Mouse (Mus musculus) layer of hippocampus, postnatal 14 days (tissue): ENCODE data around the gene Mmp9. TPM values are rescaled to one million over a fixed set of nuclear protein-coding genes. Genes with fewer than 3 reads are reported as not detected.

ENCODE experiments used
- DNase-seq, 2 experiments: peaks; one replicate each; pipeline ENCODE4 v3.0.0; 2021 to 2022; ENCODE audit warnings: low spot score in 2 of 2, mixed read lengths in 1 of 2
- long read RNA-seq, 2 experiments: library from polyadenylated mRNA; stranded (forward); transcript quantifications; one replicate each; pipeline ENCODE4 v2.0.0; 2021
- total RNA-seq, 2 experiments: library from RNA; stranded (reverse); gene quantifications; 2 replicates each; pipeline ENCODE4 v1.2.3; 2021

Mmp9 gene
- total RNA-seq, result 1 to 10 TPM; 1.8 to 2.1 TPM
- long read RNA-seq, experiment 1, partial matches to known transcripts, result 0 of 3 reads
- long read RNA-seq, experiment 1, other reads (novel, unspliced or antisense), result 3 of 3 reads
- long read RNA-seq, experiment 2, partial matches to known transcripts, result 1 of 2 reads
- long read RNA-seq, experiment 2, other reads (novel, unspliced or antisense), result 1 of 2 reads

DNA sequence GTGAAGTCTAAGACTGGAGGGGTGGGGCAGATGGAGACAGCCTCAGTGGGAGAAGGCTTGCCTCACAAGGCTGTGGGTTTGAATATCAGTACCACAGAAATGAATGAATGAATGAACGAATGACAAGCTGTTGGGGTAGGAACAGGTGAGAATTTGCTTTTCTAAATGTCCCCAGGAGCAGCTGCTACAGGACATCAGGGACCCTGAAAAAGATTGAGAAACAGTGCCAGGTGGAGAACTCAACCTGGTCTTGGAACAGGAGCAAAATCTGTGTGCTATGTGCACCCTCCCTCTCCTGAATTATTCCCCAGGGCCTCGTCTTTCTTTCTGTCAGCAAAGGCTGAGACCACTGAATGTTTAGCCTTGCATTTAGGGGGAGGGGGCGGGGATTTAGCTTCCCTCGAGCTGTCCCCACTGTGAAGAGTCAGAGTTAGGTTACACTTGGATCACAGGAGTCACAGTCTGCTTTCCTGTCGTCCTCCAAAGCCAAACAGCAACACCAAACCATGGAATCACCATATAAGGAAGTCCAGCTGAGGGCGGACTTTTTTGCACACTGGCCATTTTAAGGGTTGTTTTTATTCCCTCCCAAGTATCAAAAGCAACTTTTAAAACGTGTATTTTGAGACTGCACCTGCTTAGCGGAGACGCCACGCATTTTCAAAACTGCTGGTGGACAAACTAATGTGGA lies at the start of gene Mmp9:
TSS of gene Mmp9 (plus strand) at position 641 of the 691 bp plus-strand sequence.
- DNase-seq, result no peak

DNA sequence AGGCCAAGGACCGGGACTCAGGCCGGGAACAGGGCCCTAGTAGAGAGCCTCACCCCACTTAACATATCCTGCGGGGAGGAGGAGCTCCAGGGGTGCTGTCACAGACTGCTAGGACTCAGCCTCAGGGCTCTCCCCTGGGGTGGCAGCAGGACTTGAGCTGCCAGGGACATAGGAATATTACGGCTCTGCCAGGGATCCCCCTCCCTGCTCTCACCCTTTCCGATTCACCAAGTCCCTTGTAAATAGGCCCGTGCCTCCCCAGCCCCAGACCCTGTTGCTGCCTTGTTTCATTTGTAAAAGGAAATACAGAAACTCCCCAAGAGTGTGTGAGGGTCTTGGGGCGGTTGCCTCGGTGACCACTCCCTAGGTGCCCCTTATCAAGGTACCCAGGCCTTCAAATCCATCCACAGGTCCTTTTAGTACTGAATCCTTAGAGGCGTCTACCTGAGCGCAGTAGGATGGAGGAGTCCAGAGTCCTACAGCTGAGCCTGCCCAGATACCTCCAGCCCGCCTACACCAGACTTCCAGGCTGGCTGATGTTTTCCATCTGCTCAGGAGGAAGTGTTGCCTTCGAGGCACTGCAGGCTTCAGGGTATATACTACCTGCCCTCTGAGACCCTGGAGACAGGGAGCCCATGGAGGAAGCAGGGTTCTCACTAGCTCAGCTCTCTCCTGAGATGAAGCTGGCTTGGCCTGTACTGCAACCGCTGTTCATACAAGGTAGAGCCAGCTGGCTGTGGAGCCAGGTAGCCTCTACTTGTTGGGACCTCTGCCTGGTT lies 49.3 kb upstream of the Mmp9 start:
- no peak for DNase-seq

DNA sequence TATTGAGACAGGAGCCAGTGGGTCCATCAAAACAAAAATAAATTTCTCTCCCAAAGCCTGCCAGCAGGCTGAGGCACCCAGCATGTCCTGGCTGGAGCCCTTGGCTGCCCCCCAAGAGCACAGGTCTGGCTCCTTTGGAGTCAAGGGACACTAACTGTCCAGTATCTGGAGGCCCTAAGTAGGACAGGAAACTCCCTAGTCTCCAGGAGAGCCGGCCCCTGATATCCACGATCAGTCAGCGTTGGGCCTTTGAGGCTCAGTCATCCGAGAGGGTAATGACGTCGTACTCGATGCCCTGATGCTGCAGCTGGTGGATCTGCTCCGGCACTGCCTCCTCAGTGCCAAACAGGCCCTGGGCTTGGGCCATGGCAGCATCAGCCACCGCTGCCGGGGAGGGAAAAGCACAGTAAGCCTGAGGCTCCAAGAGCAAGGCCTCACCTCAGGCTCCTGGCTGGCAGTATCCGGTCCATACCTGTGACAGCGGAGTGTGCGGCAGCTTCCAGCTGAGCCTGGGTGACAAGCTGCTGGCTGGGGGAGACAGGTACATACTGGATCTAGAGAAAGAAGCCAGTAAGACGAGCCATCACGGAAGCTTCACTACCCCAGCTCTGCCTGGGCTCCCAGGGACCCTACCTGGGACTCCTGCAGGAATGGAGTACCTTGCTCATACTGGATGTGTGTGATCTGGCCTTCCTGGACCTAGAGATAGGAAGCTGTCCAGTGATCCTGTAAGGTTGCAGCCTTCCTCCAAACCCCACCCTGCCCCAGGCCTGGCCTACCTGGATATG lies 48.5 kb upstream of the Mmp9 start:
- no peak for DNase-seq

DNA sequence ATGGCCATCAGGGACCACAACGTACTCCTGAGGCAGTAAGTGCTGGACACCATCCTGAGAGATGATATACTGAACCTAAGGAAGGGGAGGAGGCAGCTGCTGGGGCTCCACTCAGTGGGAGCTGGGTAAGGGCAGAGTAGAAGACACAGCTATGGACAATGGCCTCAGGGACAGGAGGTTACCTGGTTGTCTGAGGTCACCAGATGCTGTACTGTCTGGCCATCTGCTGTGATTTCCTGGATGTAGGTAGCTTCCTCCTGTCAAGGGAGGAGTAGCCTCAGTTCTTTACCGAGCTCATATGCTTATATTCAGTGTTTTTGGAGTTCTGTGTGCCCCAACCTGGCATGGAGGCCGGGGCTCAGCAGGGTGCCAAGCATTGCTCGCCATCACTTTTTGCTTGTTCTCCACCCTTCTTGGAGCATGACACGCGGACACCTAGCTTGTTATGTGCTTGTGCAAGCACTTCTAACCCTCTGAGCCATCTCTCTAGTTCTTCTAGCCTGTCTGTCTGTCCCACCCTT lies 47.8 kb upstream of the Mmp9 start:
- DNase-seq, result no peak

DNA sequence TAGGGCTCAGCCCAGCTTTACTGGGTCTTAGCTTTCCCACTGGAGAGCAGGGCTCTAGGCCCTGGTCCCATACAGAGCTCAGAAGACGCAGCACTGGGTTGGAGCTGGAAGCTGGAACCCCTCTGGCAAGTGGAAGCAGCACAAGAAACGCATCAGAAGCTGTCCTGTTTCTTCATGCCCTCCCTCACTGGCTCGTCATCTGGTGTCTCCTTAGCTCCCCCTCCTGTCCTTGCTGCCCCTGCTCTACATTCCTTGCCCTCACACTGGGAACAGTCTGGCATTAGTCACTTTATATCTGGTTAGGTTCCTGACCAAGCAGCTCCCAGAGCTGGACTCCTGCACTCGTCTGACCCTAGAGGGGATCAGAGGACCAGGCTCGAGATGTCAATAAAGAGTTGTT lies 46.5 kb upstream of the Mmp9 start:
- DNase-seq, result no peak

DNA sequence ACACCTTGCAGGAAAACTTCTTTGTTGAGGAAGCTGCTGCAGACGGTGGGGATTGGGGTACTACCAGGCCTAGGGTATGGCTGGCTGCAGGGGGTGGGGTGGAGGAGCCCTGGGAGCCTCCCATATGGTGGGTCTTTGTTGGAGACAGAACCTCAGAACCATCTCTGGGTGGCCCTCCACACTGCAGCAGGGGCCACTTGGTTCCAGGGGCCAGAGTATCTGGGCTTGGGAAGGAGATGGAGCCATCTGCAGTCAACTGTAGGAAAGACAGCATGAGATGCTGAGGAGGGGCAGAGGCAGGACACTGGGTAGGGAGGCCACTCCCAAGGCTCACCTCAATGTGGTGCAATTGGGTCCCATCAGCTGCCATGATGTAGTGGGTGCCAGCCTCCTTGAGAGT lies 45.9 kb upstream of the Mmp9 start:
- DNase-seq, result no peak

DNA sequence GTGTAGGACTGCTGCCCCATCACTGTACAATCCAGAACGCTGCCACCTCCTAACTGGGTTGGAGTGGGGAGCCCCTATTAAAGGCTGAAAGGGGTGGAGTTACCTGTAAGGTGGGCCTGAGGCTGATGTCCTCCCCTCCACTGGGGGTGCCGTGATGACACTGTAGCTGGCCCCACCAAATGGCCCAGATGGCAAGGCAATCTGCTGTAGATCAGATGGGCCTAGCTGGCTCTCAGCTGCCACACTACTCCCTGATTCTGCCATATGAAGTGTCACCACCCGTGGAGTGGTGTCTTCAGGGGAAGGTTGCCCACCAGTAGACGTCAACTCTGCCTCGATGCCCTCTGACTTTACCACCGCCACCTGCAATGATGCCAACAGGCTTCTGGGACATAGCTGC lies 44.7 kb upstream of the Mmp9 start:
- no peak for DNase-seq

DNA sequence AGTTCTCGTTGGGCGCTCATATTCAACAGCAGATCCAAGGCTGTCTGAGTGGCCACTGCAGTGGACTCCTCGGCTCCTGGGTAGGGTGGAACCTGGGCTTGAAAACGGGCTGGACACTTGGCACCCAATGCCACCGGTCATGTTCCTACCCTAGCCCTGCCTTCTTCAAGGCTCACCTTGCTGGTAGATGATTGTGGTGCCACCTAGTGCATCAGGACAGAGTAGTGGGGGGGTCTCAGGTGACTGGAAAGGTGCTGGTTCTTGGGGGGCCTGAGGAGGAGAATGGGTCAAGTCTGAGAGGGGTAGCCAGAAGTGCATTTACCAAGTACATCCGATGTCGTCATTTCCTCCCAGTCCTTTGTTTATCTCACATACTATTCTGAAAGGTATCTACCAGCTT lies 42.6 kb upstream of the Mmp9 start:
- no peak for DNase-seq

DNA sequence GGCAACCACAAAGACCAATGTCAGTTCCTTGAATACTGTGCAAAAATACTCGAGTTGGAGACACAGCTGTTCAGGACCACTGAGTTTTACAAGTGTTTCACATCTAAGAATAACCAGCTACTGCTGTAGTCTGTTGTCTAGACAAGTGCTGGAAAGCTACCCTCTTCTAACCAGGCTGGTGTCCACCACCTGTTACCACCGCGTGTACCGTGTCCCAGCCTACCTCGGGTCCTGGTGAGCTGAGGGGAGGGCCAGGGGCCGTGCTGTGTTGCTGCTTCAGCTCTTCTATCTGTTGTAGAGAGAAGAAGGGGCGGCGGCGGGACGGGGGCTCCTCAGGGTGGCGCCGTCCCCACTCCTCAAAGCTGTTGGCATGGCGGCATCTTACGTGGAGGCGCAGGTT lies 41.5 kb upstream of the Mmp9 start:
- no peak for DNase-seq

DNA sequence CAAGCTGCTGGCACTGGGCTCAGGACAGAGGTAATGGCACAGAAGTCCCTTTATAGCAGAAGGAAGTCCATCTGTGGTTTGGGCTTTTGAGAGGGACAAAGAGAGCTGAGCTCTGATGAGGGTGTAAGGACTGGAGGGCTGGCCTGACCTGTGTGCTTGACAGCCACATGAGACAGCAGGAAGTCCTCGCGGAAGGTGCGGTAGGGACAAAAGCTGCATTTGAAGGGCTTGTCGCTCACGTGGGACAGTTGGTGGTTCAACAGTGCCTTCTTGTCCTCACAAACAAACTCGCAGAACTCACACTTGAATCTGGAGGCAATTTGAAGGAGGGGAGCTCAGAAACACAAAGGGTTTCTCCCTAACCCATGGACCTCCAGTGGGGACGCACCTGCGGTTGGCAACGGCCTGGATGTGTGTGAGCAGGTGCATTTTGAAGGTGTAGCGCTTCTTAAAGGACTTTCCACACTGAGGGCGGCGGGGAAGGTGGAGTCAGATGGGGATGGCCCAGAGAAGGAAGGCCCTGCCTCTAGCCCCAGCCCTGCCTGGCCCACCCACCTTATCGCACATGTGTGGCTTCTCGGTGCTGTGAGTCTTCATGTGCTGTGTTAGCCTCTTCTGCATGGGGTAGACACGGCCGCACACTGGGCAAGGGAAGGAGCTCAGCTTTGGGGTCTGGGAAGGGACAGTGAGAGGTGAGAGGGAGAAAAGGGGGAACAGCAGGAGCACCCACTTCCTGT lies 40.7 kb upstream of the Mmp9 start:
- DNase-seq, result no peak

DNA sequence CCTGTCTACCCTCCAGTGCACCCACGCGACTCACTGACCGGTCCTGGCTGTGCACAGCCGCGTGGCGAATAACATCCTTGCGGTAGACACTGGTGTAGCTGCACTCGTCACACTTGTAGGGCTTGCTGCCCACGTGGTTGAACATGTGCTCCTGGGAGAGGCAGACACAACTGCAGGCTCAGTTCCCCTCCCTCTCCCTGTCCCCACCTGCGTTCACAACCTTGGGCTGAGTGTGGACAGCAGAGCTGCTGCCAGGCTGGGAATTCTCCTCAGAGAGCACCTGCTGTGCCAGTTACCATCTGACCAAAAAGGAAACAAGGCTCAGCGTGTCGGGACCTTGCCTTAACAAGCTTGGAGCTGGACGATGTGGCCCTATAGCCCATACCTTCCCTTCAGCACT lies 39.2 kb upstream of the Mmp9 start:
- DNase-seq, result no peak

DNA sequence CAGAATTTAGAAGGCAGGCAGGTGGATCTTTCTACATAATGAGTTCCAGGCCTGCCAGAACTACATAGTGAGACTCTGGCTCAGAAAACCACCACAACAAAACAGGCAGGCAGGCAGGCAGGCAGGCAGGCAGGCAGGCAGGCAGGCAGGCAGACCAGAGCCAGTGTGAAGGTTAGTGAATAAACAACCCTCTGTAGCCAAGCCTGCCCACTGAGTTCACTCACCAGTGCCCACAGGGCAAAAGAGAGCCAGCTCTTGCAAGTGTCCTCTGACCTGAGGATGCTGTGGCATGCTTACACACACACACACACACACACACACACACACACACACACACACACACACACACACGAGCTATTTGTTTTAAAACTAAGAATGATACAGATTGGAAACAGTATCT lies 37.1 kb upstream of the Mmp9 start:
- no peak for DNase-seq

DNA sequence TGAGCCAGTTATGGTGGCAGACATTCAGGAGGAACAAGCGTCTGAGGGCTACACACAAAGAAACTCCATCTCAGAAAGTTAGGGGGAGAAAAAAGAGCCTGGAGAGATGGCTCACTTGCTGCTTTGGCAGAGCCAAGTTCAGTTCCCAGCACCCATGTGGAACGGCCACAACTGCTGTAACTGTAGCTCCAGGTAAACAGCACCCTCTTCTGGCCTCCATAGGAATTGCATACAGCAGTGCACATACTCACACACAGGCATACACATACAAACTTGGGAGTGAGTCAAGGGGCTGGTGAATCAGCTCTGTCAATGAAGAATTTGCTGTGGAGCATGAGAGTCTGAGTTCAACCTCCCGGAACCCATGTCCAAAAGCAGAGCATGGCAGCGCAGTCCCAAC lies 34.5 kb upstream of the Mmp9 start:
- DNase-seq, result no peak

DNA sequence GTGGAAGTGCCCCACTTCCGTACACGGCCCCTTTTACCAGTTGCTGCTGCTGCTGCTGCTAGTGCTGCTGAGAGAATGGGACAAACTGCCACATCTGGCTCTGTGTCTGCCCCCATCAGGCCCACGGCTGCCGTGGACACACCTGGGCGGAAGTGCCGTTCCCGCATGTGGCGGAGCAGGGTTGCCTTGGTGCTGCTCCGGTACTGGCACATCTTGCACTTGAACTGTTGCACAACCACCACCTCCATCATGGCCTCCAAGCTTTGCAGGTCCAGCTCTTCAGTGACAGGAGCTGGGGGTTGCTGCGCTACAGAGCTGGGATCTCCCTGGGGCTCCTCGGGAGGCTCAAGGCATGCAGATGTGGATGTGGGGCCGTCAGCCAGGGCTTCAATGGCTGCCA lies 33.1 kb upstream of the Mmp9 start:
- no peak for DNase-seq

DNA sequence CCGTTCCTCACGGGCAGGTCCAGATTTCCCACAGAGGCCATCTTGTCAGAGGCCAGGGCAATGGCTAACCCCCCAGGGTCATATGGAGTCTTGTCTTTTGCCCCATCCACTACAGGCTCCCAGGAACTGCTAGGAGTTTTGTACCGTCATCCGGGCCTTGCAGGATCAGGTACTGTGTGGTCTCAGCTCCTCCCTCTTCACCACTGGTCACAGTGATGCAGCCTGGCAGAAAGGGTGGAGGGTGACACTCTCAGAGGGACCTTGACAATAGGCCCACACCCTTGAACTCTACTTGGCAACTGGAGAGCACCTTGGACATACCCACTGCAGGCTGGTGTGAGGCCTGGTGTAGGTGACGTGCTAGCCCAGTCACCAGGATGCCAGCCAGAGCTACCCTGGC lies 32.6 kb upstream of the Mmp9 start:
- DNase-seq, result no peak

DNA sequence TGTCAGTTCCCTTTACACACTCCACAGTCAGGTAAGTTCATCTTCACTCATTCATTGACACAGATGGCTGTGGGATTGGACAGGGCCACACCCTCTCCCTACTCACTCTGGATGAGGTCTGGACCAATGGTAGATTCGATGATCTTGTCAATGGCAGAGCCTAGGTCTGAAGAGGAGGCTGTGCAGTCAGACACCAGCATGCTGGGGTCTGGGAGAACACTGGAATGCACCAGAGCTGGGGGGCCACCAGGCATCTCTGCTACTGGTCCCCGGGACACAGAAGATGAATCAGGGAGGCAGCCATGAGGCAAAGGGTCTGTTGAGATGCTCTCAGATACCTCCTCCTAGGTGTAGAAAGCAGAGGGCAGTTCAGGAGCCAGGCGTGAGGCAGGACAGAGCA lies 31.5 kb upstream of the Mmp9 start:
- no peak for DNase-seq

DNA sequence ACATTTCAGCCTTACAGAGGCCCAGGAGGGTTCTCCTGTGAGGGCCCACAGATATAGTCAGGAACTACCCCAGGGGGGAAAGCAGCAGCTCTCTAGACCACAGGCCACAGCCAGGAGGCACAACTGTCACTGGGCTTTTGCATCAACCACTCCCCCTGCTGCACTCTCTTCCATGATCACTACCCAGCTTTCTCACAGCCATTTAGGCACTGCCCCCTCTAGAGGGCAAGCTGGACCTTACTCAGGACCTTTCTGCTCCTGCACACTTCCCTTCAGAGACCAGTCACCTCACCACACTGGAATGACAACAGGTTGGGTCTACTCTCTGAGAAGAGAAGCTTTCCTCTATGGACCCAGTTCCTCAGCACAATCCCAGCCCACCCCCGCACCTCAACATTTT lies 31.0 kb upstream of the Mmp9 start:
- DNase-seq, result no peak

DNA sequence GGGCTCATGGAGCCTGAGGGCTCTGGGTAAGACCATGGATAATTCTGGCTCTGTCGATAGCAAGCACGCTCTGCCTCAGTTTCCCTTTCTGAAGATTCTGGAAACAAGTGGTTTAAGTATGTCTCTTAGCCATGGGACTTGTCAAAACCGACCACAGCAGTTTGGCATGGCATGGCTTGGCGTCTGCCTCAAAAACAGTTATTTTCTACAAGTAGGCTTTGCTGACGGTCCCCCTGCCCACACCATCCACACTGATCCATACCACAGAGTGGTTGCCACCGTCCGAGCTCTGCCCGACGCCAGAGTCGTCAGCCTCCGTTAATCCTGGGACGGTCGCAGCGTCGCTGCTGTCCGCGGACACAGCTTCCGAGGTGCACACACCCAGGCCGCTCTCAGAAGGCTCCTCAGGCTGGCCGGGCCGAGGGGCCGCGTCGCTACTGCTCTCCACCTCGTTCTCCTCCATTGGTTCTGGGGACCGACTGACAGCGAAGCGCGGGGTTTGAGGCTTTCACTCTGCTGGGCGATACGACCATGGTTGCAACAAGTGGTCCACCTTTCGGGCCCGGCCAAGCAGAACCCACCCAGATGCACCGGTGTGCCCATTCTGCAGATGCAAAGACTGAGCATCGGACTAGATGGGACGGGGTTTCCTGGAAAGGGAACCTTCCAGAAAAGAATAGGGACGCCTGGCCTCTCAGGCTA lies 30.1 kb upstream of the Mmp9 start:
- DNase-seq, result no peak

DNA sequence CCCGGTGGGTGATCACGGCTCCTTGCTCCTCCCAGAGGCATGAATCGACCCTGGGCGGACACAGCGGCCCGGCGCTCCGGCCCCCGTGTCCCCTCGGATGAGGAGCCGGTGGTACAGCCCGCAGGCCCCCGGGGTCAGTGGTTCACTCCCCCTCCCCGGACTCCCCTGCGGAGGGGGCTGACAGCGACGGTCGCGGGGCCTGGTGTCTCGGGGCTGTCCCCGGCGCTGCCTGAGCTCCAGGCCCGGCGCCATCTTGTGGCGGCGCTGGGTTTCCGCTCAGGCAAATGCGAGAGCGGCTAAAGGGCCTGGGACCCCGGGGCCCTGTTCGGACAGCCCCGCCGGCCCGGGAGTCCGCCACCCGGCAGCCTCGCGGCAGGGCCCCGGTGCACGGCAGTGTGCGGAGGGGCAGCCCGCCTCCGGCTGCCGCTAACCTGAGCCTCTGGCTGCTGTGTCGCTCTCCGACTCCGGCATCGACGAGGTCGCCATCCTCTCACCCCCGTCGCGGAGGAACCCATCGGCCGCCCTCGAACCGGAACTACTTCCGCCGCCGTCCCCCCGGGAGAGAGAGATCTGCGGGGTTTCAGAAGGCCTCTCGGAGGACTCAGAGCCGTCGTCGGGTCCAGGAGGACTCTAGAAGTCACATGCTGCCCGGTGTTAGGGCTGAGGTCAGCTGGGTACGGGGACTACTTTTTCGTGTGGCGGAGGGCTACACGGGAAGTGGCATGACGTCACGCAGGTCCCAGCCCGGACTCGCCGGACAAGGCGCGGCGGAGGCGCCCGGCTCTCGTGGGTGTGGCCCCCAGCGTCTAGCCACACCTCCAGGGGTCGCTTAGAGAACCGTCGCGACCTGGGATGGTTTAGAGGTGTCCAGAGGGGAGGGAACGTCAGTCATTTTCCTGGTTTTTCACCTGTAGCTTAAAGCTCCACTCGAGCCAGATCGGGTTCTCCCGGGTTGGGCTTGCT lies 29.2 kb upstream of the Mmp9 start, which contains the start of gene Zfp335:
TSS of gene Zfp335 (minus strand) at position 672 of the 963 bp plus-strand sequence.
- peak; percentile 93 to 98 for DNase-seq
